Mouse (Mus musculus): Measurements from ENCODE around the gene Col25a1. TPM values are rescaled to one million over a fixed set of nuclear protein-coding genes. Genes with fewer than 3 reads are reported as not detected.

The Col25a1 gene
- total RNA-seq, 2 experiments from 2014 or later: 0.29 to 0.31 TPM

DNA sequence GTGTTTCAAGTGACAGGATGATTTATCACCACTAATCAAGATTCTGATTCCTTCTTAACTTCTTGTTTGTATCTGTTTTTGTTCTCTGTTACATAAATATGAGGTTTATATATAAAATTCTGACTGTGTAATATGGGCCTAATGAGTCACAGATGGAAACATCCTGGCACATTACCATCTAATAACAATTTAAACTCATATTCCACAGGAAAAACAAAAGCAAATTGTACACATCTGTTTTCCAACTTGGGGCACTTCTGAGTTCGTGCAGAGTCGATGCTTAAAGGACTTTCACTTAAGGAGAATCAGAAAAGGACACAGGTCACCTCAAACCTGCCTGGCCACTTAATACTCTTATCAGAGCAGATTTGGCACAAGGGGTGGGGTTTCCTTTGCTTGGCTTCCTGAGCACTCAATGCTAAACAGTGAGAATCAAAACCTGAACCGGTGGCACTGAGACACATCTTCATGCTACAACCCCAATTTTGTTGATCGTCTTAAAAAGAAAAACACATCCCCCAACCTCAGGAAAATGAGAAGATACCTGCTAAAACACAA, 342.0 kb downstream of the Col25a1 start:
- DNase-seq: no peak

DNA sequence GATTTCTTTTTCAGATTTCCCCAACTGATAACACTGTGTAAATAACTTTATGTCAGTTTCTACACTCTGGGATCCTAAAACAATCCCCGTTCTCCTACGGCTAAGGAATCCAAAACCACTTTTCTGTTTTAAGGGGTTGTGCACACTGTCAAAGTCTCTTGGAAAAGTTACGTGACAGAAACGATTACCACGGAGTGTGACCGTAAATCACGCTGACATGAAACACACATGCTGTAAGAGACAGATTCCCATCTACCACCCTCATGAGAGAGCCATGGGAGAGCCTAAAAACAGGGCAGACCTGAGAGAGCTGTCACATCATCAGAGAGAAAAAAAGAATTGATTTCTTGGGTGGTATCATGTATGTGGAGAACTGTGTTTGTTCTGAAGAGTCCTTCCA, 342.7 kb downstream of the Col25a1 start:
- DNase-seq: no peak

DNA sequence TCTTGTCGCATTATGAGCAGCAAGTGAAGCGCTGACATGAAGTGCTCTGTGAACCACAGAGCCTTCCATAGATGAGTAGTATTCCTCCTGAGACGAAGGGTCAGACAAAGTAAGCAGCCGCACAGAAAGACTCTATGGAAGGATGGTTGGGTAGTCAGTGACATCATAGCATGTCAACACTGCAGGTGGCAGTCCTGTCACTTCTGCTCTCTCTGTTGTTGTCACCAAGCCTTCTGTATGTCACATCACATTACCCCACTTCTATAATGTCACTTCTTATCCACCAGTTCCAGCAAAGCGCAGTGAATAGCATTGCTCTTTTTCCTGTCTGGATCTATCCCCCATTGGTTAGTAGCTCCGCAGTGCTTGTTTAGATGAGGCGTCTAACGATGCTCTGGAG, 351.2 kb downstream of the Col25a1 start:
- DNase-seq: no peak

DNA sequence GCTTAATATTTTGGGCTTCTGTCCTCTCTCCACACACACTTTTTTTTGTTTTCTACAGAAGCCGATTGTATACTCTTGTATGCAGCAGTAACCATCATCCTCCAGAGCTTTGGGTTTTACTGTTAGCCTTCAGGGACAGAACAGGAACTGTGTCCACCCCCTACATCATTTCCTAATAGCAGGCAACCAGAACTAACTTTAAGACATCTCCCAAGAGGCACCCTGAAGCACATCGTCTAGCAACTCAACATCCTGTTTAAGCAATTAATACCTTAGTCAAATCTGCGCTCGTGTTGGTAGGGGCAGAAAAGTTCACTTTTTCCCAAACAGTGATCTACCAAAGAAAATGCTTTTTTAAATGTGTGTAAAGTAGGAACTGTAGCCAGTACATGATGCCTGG, 357.5 kb downstream of the Col25a1 start:
- no peak for DNase-seq

DNA sequence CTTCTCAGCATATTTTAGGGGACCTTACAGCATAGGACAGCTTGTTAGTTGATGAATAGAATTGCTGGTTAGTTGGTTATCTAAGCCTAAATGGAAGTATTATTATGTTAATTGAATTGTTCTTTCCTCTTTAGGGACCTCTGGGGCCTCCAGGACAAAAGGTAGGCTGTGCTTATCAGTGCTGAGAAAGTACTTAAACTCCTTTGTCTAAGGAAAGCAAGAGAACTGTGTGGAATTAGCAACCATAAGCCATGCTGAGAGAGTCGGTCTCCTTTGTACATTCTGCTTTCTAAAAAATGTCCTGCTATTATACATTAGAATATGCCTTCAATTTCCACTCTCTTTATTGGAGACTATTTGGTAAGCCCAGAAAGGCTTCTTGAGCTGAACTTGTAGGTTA, 362.9 kb downstream of the Col25a1 start:
- DNase-seq: no peak

DNA sequence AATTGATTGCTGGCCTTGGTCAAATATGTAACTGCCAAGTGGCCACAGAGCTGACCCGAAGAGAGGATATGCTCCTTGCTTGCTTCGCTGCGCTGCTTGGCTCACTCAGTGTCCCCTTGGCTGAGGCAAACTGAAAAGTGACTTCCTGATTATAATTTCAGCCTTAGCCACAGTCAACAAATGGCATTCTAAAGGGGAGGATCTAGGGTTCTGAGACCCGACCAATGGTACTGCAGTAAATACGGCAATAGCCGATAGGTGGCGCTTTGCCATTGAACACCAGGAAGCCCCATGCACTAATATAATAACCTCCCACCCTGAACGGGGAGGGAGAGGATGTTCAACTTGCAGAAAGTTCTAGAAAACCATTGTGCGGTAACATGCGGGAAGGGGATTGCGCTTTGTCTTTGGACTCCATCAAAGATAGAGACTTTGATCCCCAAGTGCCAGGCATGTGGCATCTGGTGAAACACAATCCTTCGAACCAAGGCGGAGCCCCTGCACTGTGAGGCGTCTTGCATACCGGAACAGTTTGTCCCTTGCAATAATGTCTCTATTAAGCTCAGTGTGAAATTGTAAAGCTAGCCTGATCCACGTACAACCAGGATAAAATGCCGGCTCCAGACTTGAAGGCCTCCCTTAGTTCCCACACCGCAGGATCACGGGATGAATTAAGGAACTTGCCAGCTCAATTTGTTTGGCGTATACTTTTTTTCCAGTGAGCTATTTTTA, 363.5 kb downstream of the Col25a1 start:
- DNase-seq: peak; percentile 46

DNA sequence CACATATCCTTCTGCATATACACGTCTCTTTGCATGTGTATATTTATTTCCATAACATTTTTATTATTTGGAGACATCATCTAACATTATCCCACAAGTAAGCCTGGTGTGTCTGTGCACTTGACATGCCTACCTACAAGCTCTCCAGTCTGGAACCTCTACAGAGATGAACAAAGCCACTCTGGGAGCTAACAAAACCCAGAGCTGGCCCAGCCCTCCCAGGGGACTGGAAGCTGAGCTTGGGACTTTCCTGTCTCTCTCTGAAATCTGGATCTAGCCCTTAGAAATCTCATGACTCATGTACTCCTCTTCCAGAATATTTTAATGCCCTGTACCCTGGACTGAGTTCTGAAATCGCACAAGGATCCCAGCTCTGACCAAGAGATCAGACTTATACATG, 365.7 kb downstream of the Col25a1 start:
- DNase-seq: no peak

DNA sequence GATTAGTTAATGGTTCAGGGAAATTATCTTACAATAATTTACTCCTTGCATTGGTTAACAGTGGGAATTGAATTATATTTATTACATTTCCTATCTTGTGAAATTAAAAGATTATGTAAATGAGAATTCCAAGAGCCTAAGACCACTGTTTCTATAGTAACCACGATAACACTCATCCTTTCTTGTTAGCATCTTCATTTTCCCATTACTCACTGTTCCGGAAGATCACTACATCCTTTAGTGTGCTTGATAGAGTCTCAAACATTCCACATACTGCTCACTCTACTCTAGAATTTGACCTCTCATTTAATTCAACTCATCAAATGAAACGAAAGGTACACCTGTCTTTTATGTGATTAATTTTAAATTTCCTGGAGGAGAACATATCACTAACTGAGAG, 370.4 kb downstream of the Col25a1 start:
- no peak for DNase-seq

DNA sequence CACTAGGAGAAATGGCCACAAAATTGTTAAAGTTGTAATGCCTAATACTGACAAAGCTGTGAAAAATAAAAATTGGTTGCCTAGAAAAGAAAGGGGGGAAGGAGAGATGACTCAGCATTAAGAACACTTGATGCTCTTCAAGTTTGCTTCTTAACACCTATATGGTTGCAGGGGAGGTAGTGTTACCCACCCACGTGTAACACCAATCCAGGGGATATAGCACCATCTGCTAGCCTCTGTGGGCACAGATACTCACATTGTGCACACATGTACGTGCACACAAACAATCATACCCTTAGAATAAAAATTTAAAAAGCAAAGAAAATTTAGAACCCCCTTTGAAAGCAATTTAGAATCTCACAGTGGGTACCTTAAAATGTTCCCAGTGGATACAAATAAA, 377.0 kb downstream of the Col25a1 start:
- DNase-seq: no peak

DNA sequence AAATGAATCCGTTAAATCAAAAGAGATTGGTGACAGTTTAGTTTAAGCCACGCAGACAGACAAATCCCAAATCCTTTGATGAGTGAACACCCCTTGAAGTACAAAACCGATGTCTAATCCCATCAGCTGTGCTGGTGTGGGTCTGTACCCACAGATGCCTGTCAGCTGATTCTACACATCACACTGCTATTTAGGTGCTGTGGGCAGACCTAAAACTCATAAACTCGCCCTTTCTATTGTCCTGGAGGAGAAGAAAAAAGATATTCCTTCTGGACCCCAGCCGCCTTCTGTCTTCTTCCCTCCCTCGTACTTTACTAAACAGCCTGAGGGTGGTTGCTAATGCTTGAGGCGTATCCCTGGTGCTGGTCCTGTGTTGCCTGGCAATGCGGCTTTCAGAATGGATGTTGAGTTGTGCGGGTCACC, 387.2 kb downstream of the Col25a1 start:
- DNase-seq: no peak

DNA sequence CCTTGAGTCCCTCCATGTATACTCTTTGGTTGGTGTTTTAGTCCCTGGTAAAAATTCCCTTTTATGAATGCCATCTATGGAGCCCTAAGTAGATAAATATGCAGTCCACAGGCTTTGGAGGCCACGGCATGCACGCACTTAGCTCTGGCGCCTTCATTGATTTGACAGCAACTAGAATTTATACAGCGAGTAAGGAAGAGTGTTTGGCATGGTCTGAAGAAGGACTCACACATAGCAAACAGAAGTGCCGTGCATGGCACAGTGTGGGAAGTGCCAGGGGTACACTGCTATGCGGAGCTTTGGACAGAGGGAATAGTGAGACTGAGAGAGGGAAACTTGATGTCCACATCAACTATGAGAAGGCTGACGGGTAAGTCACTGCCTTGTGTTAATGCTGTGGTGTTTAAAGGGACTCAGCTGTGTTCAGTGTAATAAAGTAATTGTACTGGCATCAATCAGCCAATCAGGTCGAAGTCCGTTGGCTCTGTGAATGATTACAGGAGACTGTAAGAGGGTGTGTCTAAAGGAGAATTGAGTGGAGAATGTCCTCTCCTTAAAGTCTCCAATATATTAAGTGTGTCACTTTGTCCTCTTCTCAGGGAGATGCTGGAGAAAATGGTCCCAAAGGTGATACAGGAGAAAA, 390.7 kb downstream of the Col25a1 start:
- no peak for DNase-seq

DNA sequence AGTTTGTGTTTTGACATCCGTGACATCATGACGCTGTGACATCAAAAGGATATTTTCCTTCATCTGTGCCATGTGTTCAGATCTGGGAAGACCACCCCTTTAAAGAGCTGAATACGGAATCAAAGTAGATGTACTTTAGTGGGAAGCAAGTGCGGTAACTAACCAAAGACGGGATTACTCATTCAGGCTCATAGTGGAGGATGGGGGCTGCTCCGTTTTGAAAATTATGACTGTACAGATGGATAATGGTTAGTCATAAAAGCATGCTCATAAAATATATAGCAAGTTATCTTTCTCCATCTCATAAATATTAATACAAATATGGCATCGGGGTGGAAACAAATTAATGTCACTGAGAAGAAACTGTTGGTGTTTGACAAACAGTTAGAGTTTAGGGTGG, 391.7 kb downstream of the Col25a1 start:
- no peak for DNase-seq

DNA sequence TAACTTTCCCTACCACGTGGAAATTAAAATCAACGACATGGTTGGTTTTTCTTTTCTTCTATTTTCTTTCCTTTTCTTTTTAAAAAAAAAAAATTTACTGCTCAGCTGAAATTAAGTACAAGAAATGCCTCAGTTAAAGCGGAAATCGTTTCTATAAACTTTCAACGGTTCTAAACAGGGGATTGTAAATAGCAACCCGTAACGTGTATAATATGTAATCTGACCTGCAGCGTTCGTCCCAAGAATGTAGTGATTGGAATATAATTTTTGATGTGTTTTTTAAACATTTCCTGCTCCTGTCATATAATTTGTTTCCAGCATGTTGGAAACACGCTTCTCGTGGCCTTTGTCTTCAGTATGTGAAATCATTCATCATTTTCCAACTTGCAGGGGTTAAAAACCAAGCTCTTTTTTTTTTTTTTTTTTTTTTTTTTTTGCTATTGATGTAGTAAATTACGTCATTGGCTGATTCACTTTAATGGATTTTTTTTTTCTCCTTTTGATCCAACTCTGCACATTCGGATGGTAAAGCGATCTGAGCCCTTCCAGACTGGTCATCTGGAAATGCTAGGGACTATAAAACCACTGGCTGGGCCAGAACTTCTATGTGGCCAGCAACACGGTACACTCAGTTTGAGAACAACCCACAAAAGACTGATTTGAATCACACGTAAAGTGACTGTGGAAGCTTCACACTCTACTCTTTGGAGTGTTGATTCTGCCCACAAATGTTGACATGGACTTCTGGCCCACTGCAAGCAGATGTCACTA, 393.3 kb downstream of the Col25a1 start:
- DNase-seq: no peak

DNA sequence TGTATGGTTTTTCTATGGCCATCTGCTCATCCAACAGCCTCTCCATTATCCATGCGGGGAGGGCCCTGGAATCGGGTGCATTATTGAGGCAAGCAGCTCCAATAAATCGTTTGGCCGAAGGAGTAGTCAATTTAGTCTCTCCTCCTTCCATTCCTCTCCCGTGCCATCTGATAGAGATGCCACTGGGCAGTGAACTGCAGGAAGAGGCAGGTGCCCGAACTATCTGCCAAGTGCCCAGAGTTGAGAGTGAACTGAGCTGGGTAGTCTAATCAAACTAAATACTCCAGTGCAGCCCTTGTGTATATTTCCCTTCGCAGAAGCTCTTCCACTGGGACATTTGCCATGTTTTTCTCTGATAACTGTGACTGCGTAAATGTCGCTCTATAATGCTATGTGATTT, 403.7 kb downstream of the Col25a1 start:
- no peak for DNase-seq

DNA sequence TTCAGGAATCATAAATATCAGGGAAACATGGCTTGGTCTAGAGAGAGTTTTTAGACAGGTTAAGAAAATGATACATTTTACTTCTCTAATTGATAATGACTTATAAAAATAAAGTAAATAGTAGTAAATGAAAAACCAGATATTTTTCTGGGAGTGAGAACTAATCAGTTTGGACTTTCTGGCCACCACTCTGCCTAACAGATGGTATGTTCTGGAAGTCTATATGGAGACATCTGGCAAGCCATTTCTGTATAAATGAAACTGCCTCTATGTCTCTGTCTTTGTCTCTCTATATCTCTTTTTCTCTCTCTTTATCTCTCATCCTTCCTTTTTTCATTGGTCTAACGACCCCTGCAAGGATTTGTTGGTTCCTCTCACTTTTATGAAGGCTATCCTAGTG, 410.2 kb downstream of the Col25a1 start:
- no peak for DNase-seq

DNA sequence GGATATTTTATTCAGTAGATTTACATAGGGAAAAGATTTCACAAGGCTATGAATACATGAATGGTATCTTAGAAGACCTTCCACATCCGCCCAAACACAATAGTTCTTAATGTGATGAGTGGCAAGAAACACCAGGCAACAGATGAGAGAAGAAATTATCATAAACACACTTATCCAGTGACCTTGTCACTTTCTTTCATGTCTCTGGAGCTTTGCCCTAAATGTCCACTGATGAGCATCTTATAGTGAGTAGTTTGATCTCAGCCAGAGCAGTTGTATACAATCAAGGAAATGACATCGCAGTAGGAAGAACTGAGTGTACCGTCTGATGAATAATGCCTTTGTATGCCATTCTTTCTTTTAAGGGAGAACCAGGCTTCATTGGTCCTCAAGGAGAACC, 414.7 kb downstream of the Col25a1 start:
- no peak for DNase-seq

DNA sequence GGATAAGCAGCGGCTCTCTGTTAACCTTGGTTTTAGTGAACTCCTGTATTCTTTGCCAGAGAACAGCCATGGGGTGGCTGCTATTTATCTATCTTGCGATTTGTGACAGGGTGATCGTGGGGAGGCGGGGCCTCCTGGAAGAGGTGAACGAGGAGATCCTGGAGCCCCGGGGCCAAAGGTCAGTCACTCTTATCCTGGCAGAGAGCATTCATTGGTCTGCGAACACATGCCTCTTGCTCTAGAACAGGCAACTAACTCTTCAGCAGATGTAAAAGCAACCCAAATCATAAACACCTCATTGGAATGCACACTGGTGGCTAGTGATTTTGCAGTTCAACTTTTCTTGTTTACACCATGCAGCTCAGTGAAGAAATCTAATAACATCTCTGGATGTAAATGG, 417.8 kb downstream of the Col25a1 start:
- DNase-seq: no peak

DNA sequence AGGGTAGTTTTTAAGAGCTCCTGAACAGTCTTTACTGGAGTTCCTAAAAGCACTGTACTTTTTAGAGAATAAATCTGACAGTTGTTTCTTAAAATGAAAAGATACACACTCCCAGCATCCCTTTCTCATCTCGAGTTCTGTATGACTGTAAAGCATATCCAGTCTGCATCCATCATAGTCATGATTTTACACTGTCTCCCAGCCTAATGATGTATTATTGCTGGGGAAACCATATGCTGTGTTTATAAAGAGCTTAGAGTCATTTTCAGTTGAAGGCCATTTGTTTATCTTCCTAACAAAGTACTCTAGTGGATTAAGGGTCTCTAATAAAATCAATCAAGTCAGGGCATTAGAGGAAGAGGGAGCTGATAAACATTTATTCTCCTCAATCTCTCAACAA, 425.0 kb downstream of the Col25a1 start:
- DNase-seq: no peak

DNA sequence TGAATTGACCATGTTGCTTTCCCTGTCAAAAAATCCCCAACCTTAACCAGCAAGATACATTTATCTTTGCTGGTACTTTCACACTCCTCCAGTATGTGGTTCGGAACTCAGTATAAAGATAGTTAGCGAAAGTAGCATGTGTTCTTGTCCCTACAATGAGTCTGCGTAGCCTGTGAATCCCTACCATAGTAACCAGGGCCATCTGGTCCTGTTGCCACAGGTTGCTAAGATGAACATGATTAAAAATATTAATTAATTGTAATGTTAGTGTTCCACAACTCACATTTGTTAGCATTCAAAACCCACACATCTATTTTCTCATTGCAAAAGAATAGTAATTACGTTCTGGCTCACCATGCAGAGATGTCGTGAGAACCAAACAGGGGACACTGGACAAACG, 434.3 kb downstream of the Col25a1 start:
- DNase-seq: no peak

DNA sequence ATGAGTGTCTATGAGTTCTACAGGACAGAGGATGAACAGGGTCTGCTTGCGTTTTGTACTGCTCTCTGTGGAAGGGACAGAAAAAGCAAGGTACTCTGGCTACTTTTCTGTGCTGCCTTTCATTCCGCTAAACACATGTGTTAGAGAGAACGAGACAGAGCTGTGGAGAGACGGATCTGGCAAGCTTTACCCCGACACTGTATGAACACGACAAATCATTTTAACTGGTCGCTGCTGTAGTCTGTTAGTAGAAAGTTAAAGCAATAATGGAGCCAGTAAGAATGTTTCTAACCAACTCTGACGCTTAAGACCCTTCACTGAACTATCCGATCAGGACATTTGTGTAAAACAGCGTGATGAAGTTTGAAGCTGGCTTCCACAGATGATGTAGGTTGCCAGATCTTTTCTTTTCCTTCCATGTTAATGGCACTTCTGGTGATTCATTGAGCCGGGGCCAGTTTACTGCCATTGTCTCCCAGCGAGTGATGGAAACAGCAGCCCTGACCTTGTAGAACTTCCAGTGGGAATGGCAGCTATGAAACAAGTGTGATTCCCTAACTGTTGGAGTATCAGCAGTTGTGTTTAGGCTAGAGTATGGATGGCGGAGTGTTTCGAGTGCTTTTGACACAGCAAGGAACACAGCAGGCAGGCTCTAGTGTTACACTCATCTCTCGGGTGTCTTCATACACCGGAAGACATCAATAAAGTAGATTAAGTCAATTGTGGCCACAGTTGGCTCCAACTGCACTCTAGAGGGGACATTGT, 437.2 kb downstream of the Col25a1 start:
- DNase-seq: no peak

DNA sequence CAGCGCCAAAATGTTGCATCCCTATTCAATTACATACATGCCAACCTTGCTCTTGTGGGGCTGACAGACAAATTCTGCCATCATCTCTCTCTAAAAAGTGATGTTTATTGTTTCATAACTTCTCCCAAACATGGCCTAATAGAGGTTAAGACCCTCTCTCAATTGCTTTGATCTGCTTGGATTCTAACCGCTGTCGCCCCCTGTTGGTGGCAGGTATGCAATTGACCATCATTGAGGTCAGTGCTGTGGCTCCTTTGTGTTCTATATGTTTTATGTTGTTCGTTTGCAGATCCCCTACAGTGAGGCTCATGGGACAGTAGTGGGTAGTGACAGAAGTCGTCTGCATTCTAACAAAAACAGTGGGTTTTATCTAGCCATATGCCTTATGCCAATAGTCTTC, 441.9 kb downstream of the Col25a1 start:
- no peak for DNase-seq

DNA sequence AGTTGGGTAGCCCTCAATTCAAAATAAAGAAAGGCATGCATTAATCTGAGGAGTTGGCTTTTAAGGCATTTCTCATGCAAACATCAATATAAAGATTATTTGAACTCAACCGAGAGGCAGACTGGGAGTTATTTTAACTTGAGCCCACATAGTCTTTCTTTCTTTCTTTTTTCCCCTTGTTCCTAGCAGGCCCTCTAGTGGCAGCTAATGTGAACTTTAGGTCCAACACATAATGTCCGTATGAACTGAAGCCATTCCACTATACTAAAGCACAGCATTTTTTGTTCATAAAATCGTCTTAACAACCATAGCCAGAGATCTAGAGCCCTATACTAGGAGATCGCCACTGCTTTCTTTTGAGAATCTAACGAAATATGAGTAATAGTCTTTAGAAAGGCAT, 443.4 kb downstream of the Col25a1 start:
- DNase-seq: no peak
